Mouse (Mus musculus): ENCODE measurements at regions not wholly inside any gene's neighbourhood (a gene's known extent, or its start where the extent isn't known, plus 50 kb on each side); places are given as distances from the start of the nearest gene placed in this dataset.

DNA sequence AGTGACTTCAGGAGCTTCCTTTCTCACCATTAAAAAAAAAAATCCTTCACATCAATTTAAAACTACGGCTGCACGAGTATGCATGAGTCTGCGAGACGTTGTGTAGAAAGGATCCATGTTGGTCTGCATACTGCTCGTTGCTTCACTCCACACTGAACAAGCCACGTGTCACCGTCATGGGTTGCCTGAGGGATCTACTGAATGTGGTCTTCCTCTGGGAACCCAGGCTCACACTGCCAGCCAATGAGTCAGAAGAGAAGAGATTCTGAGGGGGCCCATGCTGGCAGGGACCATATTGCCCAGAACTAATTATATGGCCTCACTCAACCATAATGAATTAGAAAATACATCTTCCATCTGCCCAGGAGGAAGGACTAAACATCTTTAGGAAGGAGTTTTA, 124.6 kb downstream of the Nhlrc3 start:
- H3K4me2 ChIP-seq, result no peak overlapping the region
- no peaks in the 10 kb centered on the region for H3K36me3 ChIP-seq
- no peak for ATAC-seq (replicated peaks; ENCODE audit: low FRiP score)
- no peaks in the 10 kb centered on the region for H3K9me3 ChIP-seq (replicated peaks)
- no peak overlapping the region for H3K27ac ChIP-seq
- H3K4me3 ChIP-seq (replicated peaks), result no peak overlapping the region
- H3K4me1 ChIP-seq, result 0 out of 2 replicates have a peak, but pooled peaks cover 2% of the 10 kb centered on the region
- 92% methylated on average over 7 of the region's 7 CpGs for WGBS
- H3K27me3 ChIP-seq, result no peaks in the 10 kb centered on the region
- no peak overlapping the region for H3K9ac ChIP-seq

DNA sequence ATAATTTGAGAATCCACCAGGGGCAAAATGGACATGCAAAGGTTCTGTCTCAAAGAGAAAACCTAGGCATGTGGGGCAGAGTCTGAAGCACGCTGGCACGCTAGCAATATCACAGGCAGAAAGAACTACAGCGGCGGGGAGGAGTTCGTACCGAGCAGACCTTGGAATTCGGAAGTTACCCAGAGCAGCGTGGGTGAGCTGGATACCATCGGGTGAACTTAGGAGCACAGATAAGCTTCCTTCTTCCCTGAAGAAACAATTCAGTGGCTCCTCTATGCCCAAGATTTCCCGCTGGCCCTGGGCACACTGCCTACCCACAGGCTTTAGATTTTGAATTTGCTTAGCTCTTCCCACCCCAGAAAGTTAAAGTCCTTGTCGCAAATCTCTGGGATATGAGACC, 129.1 kb downstream of the Nhlrc3 start:
- Histone ChIP-seq H3K27ac (no peak overlapping the region), H3K4me1 (0 out of 2 replicates have a peak, but pooled peaks cover 2% of the 10 kb centered on the region), H3K9ac (no peak overlapping the region), H3K36me3 (no peaks in the 10 kb centered on the region), H3K4me3 (replicated peaks) (peak overlapping the region; percentile 17), H3K4me2 (peak overlapping the region; percentile 41), H3K9me3 (replicated peaks) (no peaks in the 10 kb centered on the region), H3K27me3 (no peaks in the 10 kb centered on the region)
- ATAC-seq (replicated peaks; ENCODE audit: low FRiP score), result no peak
- WGBS, result 55% methylated on average over 11 of the region's 11 CpGs

DNA sequence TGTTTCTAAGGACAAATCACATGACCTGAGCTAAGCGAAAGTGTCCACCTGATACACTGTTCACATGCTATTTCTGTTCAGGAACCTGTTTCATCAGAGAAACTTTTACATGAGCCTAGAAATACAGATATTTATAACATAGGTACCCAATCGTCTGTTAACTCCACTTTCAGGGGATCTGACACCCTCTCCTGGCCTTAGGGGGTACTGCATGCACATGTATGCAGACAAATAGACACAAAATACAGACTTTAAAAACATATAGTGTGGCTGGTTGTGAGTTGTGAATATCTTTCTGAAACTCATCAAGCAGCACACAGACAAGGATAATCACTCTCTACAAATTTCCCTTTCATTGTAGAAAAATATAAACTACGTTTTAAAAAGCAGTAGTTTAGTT, 133.6 kb downstream of the Nhlrc3 start:
- Histone ChIP-seq H3K4me3 (replicated peaks) (no peak overlapping the region), H3K9ac (no peak overlapping the region), H3K27me3 (no peaks in the 10 kb centered on the region), H3K36me3 (no peaks in the 10 kb centered on the region), H3K4me2 (no peak overlapping the region), H3K27ac (no peak overlapping the region), H3K9me3 (replicated peaks) (no peaks in the 10 kb centered on the region), H3K4me1 (0 out of 2 replicates have a peak, but pooled peaks cover 4% of the 10 kb centered on the region)
- ATAC-seq (replicated peaks; ENCODE audit: low FRiP score), result no peak
- 68% methylated on average over 3 of the region's 3 CpGs for WGBS

DNA sequence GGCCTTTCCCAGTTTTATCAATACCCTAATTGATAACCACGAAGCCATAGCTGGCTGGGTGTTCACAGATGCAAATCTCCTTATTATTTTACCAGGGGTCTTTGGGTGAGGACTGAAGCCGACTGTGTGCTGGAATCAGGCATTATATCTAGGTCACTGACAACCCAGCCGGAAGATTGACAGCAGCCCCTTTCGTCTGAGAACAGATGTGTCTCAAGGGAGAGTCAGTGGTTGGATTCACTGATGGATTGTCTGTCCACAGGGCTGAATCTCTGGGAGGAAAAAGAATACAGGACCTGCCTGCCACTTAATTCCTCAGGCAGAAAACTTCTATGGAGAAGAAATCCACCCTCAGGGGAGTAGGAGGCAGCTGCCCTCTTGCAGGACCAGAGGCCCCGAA, 135.7 kb downstream of the Nhlrc3 start:
- no peaks in the 10 kb centered on the region for H3K36me3 ChIP-seq
- no peak overlapping the region for H3K9ac ChIP-seq
- no peak overlapping the region for H3K27ac ChIP-seq
- no peak for ATAC-seq (replicated peaks; ENCODE audit: low FRiP score)
- 0 out of 2 replicates have a peak, but pooled peaks cover 2% of the 10 kb centered on the region for H3K4me1 ChIP-seq
- WGBS, result 44% methylated on average over 5 of the region's 5 CpGs
- H3K4me3 ChIP-seq (replicated peaks), result no peak overlapping the region
- H3K27me3 ChIP-seq, result no peaks in the 10 kb centered on the region
- H3K4me2 ChIP-seq, result no peak overlapping the region
- no peaks in the 10 kb centered on the region for H3K9me3 ChIP-seq (replicated peaks)

DNA sequence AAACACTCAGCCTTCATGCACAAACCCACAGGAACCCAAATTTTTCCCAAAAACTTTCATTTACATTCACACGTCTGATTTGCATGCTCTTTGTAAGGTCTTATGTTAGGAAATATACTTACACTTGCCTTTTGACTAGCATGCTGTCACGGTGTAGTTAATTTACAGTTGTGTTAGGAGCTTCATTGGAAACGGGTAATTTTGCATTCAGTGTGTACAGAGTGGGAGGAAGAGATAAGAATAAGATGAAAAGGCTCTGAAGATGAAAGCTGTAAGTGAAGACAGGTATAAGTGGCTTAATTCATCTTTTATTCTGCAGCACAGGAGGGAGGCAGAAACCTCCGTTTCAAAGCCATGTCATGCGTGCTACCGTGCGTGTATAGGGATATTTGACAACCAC, 136.2 kb downstream of the Nhlrc3 start:
- H3K27ac ChIP-seq, result no peak overlapping the region
- WGBS, result 70% methylated on average over 7 of the region's 7 CpGs
- no peak for ATAC-seq (replicated peaks; ENCODE audit: low FRiP score)

DNA sequence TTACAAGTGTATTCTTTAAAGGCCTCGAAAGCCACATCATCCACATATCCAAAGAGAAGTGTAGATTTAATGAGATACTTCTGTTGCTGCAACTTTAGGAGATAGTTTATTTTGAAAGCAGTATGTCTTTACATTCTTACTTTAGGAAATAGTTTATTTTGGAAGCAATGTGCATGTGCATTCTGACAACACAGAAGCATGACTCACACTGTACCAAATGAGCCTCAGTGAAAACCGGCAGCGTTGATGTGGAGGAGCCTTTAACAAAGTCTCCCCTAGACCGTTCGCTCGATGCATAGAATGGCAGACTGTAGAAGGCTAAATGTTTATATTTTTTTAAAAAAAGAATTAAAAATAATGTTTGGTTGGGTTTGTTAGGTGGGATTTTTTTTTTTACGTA, 138.1 kb downstream of the Nhlrc3 start:
- 91% methylated on average over 7 of the region's 7 CpGs for WGBS
- H3K4me2 ChIP-seq, result no peak overlapping the region
- ATAC-seq (replicated peaks; ENCODE audit: low FRiP score), result no peak

More for the DNA sequence above, 136.2 kb downstream of the Nhlrc3 start:
- Histone ChIP-seq H3K4me2 (no peak overlapping the region), H3K4me3 (replicated peaks) (no peak overlapping the region), H3K9ac (no peak overlapping the region), H3K9me3 (replicated peaks) (no peaks in the 10 kb centered on the region), H3K4me1 (0 out of 2 replicates have a peak, but pooled peaks cover 2% of the 10 kb centered on the region), H3K36me3 (no peaks in the 10 kb centered on the region), H3K27me3 (no peaks in the 10 kb centered on the region)

DNA sequence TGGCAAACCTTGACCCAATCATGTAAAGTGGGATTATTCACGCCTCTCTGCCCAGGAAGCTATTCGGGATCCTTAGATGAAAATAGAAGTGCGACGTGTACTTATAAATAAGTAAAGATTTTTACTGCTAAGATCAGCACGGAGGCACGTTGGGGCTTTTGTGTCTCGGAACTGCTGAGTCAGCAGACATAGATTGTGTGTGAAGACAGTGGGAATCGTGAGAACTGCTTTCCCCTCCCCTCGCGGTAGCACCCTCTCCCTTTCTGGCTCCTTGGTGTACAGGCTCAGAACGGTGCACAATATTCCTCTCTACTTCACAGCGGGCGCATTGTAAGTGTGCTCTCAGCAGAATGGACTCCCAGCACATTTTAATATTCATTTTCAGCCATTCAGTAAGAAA, 138.7 kb downstream of the Nhlrc3 start:
- ATAC-seq (replicated peaks; ENCODE audit: low FRiP score), result no peak

More for the DNA sequence above, 138.1 kb downstream of the Nhlrc3 start:
- Histone ChIP-seq H3K27ac (no peak overlapping the region), H3K4me1 (0 out of 2 replicates have a peak, but pooled peaks cover 2% of the 10 kb centered on the region), H3K4me3 (replicated peaks) (no peak overlapping the region), H3K9me3 (replicated peaks) (no peaks in the 10 kb centered on the region), H3K36me3 (no peaks in the 10 kb centered on the region), H3K9ac (no peak overlapping the region), H3K27me3 (no peaks in the 10 kb centered on the region)

DNA sequence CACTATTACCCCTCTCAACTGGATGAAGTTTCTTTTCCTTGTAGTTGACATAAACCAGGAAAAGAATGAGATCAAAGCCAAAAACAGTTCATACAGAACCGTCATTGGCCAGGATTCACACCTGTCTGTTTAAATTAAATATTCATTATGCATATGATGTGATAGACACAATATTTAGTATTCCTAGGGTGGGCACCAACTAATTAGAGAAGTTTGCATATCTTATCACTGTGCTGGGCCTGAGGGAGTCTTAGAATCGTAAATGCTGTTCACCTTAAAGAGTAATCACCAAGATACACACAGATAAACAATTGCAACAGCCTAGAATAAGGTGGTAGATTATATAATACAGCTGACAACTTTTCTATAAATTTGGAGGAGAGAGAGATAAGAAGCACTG, 147.7 kb downstream of the Nhlrc3 start:
- no peak overlapping the region for H3K9ac ChIP-seq
- H3K4me1 ChIP-seq, result 0 out of 2 replicates have a peak, but pooled peaks cover 3% of the 10 kb centered on the region
- 82% methylated on average over 2 of the region's 2 CpGs for WGBS
- H3K27ac ChIP-seq, result no peak overlapping the region
- no peak overlapping the region for H3K4me3 ChIP-seq (replicated peaks)
- no peaks in the 10 kb centered on the region for H3K27me3 ChIP-seq
- ATAC-seq (replicated peaks; ENCODE audit: low FRiP score), result no peak
- H3K4me2 ChIP-seq, result no peak overlapping the region
- H3K36me3 ChIP-seq, result no peaks in the 10 kb centered on the region
- H3K9me3 ChIP-seq (replicated peaks), result no peaks in the 10 kb centered on the region

More for the DNA sequence above, 138.7 kb downstream of the Nhlrc3 start:
- no peaks in the 10 kb centered on the region for H3K36me3 ChIP-seq
- H3K4me2 ChIP-seq, result no peak overlapping the region
- H3K27ac ChIP-seq, result no peak overlapping the region
- 0 out of 2 replicates have a peak, but pooled peaks cover 2% of the 10 kb centered on the region for H3K4me1 ChIP-seq
- no peak overlapping the region for H3K4me3 ChIP-seq (replicated peaks)
- H3K9ac ChIP-seq, result no peak overlapping the region
- 76% methylated on average over 13 of the region's 13 CpGs for WGBS
- H3K27me3 ChIP-seq, result no peaks in the 10 kb centered on the region
- no peaks in the 10 kb centered on the region for H3K9me3 ChIP-seq (replicated peaks)
